Mouse (Mus musculus) lung, postnatal 4 days (tissue): ENCODE data around the gene Cib1.

Experiments
- DNase-seq, 2 experiments: peaks; one replicate each; pipeline ENCODE4 v3.0.0; 2021

Gene Cib1

DNA sequence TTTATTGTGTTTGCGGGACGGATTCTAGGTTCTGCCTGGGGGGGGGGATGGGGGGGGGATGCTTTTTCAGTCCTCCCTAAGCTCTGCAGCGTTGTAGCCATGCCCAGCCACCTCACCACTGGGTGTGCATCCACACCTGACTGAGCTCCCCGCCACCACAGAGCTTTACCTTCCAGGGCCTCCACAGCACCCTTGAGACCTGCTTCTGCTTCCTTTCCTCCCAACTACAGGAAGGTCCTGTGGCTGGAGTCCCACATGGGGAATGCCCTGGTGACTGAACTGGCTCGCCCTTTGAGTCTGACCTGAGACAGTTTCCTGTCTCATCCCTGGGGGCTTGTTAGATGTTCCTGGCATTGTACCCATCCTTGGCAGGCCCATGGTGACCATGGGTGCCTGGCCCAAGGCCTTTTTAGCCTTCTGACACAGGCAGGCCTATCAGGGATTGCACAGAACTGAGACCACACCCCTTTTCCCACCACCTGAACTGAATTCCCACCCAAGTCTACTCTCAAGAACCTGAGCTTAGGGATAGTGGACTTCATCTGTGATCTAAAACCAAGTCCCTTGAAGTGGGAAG is 31.6 kb downstream of the Cib1 start:
- no peak for DNase-seq

DNA sequence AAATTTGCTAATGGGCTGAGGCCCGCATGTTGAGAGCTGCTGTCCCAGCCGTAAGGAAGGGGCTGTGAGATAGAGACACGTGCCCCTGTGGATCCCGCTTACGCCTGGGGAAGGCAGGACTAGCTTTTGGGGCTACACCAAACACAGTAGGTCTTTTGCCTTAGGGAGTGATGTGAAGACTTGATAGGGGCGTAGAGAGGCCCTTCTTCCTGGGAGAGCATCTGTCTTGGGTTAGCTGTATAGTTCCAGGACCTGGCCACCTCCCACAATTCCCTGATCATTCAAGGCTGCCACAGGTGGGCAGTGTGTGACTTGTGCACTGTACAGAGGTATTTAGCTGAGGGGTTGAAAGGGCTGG is 32.0 kb downstream of the Cib1 start:
- DNase-seq, result no peak

DNA sequence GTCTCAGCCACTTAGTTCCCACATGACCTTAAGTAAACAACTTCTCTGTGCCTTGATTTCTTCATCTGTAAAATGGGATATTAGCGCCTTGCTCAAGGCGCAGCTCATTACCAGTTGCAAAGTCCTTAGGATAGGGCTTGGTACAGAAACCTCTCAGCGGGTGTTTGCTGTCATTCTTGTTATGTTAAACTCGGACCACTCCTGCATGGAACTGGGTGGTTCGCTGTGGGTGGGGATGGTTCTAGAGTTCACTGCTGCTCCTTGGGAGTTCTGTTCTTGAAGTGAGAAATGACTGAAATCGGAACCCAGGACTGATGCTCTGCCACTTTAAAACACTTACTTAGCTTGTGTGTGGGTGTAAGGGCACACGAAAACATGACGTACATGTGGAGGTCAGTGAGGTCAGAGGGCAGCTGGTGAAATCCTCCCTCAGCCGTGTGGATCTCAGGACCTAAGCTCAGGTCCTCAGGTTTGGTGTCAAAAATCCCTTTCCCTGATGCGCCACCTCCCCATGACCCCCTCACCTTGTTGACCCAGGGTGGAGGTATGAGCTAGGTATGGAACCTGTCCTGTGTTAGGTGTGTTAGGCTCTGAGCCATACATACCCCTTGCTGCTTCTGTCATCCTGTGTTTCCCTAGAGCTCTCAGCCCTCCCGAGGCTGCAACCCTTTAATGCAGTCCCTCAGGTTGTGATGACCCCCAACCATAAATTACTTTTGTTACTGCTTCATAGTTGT is 32.6 kb downstream of the Cib1 start:
- DNase-seq, result no peak

GRCm38 (mm10) chr7:80199286-80199685 is 33.3 kb downstream of the Cib1 start:
- no peak for DNase-seq

DNA sequence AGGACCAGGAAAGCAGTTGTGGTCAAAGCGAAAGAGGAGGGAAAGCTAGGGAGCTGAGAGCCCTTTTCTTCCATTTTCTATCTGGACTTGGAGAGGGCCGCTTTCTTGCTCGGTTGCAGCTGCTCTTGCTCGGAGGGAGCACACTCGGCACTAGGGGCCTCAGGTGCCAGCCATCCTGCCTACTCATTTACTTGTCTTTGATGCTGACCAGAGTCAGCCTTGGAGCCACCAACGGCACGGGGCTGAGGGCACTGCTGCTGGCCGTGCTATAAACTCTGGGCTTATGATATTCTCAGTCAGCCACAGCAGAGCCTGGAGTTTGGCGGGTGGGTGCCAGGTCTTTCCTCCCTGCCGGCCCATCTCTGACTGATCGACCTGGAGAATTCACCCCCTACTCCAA is 33.8 kb downstream of the Cib1 start:
- DNase-seq, result no peak

- DNase-seq, result peak; percentile 87 to 93
Observed at GRCm38 (mm10) chr7:80197941-80198778, 34.5 kb downstream of the Cib1 start.

- DNase-seq, result no peak
Observed at GRCm38 (mm10) chr7:80197371-80197770, 35.2 kb downstream of the Cib1 start.

DNA sequence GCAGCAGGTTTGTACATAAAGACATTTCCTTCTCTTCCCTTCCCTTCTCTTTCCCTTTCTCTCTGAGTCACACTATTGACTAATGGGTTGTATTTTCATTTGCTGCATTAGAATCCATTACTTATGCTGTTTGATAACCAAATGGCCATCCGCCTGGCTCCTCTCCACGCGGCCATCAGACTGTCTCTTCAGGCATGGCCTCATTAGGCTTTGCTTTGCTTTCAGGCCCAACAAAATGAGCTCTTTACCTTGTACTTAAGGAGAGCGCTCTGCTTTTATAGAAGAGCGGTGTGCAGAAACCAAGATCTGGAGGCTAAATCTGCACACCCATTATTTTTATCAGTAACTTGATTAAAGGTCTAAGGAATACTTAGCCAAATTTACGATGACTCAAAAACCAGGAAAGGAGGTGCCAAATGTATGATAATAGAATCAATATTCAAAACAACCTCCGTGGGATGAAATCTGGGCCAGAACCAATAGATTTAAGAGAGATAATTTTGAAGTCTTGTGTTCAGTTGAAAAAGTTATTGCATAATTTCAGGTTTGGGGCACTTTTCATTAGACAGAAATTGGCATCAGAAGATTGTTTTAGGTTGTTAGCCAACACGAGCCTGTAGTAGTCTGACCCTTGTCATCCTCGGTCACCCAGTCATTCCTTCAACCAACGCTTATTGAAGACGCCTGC is 36.9 kb downstream of the Cib1 start:
- no peak for DNase-seq

DNA sequence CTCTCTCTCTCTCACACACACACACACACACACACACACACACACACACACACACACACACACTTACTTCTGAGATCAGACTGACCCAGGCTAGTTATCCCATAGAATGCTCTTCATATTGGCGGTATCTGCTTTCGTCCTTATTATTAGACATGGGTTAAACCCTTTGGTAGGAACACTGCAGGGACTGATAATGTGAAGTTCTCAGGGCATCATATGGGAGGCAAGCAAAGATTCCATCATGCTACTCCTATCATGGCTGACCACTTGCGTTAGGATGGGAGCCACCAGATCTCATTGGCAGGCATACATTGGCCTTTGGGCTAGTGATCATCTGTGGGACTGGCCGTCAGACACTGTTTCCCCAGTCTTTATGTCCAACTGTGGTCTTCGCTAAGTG is 37.5 kb downstream of the Cib1 start:
- no peak for DNase-seq

GRCm38 (mm10) chr7:80193941-80194739 is 38.5 kb downstream of the Cib1 start:
- DNase-seq, result no peak

- DNase-seq, result peak; percentile 90
Observed at GRCm38 (mm10) chr7:80192226-80193061, 40.2 kb downstream of the Cib1 start.

DNA sequence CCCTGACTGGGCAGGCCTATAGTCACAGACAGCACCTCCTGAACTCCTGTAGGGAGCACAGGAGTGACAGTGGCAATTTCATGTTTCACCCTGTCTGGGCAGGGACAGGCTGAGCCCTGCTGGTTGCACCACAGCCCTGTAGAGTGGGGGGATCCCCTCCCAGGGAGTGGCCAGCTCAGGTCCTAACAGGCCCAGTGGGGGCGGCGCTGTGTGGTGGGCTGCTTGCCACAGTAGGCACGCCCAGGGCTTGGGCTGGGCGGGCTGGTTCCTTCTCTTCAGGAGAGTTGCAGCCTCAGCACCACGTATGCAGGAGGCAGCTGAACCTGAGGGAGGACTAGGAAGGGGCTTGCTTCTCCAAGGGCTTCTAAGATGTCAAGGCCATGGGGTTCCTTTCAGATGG is 41.2 kb downstream of the Cib1 start:
- peak; percentile 76 to 90 for DNase-seq

GRCm38 (mm10) chr7:80189147-80189933 is 43.3 kb downstream of the Cib1 start:
- DNase-seq, result no peak

DNA sequence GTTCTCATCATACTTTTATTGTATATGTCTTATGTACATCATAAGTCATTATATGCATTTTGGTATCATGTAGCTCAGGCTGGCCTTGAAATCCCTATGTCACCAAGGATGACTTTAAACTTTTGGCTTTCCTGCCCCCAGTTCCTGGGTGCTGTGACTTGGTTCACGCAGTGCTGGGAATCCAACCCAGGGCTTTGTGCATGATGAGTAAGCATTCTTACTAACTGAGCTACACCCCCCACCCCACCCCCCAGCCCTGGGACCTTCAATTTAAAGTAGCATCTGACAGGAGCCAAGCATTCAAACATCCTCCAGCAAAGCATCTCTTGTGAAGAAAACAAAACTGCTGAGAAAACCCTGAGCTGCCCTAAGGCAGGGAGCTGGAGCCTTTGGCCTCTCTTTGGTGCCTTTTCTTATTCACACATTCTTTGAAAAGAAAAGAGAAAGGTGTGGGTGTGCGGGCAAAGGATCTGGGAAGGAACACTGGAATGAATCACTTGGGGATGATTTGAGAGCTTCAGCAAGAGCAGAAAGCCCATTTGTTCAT is 44.0 kb downstream of the Cib1 start:
- DNase-seq, result no peak

DNA sequence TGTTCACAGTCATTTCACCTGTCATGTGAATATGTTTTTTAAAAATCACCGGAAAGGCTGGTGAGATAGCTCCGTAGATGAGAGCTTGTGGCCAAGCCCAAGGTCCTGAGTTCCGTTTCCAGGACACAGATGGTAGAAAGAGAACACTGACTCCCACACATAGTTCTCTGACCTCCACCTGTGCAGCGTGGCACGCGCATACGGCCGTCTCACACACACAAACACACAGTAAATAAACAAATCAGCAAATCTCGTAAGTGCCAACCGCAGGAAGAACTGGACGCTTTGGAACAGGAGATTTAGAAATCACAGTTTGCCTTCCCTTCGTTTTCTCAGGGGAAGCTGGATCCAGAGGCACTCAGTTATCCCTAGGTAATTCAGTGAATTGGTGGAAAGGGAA is 45.1 kb downstream of the Cib1 start:
- DNase-seq, result no peak

DNA sequence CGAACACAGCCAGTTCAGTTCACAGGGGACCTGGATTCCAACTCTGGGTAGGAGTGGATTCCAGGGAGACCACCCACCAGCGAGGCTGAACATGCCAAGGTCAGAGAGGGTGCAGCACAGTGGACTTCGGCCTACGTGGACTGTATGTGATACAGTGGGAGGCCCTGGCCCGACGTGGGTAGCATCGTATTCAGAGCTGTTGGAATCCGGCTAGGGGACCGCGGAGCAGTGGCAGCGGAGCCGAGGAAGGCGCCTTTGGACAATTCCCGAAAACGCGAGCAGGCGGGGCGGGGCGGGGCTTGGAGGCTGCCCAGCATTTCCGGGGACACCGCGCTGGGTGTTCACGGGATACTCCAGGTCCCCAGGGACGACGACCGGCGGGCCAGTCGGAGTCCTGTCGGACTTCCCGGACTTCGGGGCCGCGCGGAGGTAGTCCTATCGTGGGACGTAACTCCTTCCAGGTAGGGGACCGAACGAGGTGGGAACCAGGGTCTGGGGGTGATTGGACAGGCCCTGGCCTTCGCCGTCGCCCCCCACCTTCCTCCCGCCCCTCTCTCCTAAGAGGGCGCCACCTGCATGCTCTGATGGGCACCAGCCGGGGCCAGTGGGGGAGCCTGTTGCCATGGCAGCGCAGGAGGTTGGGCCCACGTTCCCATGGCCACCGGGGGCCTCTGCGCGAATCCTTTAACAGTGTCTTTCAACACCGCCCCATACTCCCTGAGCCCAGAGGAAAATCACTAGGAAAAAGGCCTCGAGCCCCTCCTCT is 45.9 kb downstream of the Cib1 start, which contains the start of gene Sema4b:
Gene Sema4b (plus strand): TSS at position 311 of the 766 bp plus-strand sequence.
- DNase-seq, result peak; percentile 85 to 89

DNA sequence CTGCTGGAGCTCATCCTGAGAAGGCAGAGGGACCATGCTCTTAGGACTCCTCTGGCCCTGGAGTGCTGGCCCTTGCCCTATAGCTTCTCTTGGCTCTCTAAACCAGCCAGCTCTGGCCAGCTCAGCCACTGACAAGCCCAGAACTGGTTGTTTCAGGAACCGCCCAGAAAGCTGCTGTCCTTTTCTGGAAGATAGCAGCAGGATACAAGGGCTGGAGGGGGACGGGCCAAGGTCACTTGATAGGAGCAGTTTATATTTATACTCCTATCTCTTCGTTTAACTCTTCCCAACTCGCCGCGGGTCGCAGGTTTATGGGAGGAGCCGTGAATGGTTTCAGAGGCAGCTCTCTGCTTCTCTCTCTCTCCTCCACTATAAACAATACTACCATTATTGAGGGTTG is 46.6 kb downstream of the Cib1 start:
- DNase-seq, result no peak

DNA sequence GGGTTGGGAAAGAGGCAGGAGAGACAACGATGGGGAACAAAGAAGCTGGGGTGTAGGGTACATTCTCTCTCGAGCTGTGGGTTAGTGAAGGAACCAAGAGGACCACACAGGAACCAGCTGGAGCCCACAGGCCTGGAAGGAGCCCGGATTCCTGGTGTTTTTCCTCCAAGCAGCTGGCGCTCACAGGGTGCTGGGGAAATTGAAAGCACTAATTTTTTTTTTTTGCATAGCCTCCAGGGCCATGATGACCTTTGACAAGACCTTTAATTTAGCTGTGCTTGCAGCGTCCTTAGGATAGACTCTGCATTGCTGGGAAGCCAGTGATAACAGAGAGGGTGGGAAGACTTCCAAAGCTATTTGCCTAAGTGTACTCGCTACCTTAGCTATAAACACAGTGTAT is 47.6 kb downstream of the Cib1 start:
- no peak for DNase-seq

GRCm38 (mm10) chr7:80184551-80184950 is 48.1 kb downstream of the Cib1 start:
- no peak for DNase-seq

DNA sequence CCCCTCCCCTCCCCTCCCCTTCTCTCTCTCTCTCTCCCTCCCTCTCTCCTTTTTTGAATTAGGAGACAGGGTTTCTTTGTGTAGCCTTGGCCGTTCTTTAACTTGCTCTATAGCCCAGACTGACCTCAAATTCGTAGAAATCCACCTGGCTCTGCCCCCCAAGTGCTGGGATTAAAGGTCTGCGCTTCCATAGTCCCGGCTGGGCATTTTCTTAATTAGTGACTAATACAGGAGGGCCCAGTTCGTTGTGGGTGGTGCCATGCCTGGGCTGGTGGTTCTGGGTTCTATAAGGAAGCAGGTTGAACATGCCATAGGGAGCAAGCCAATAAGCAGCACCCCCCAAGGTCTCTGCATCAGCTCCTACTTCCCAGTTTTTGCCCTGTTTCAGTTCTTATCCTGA is 48.6 kb downstream of the Cib1 start:
- DNase-seq, result no peak
